Mouse (Mus musculus) C2C12 (cell line): ENCODE measurements around the gene Tmem178b.

Experiments used
- CEBPB ChIP-seq: IDR thresholded peaks from one replicate; pipeline ENCODE4 v1.6.1; 2011; ENCODE audit warnings: low read depth, mild to moderate bottlenecking, control low read depth, moderate library complexity
- CTCF ChIP-seq: IDR thresholded peaks from one replicate; pipeline ENCODE4 v1.5.1; 2011; ENCODE audit not compliant: control insufficient read depth, insufficient read depth, insufficient read length
- USF1 ChIP-seq: IDR thresholded peaks from one replicate; pipeline ENCODE4 v1.6.1; 2011; ENCODE audit warnings: low read depth, mild to moderate bottlenecking, control low read depth, moderate library complexity

DNA sequence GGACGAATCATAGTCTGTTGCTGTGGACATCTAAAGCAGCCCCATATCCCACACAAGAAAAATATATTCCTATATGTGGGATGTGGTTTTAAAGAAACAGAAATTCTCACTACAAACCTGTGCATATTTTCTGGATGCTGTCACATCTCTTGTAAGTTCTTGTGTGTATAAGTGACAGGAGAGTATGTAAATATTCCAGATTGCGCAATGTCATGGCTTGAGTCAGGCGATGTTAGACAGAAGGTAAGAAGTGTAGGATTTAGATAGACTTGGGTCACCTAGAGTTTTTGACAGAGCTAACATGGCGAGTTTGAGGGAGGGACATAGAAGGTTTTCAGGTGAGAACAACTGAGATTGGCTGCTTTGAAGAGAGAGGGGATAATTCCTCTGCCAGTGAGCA, 228.7 kb downstream of the Tmem178b start:
- no peak for TF ChIP-seq CTCF
- TF ChIP-seq USF1, result no peak
- TF ChIP-seq CEBPB, result peak; percentile 84
